Mouse (Mus musculus) retina, embryonic 14.5 days (tissue): ENCODE results near the gene Rnf115.
"Not testable (repeated sequence)": the region's sequence is repeated elsewhere in the genome, so short reads cannot be mapped to it uniquely, and the experiment has no call there.

ENCODE experiments used
- DNase-seq: peaks from one replicate; pipeline ENCODE4 v3.0.0-alpha.2; 2015; ENCODE audit warnings: low spot score

Gene Rnf115

GRCm38 (mm10) chr3:96707903-96708683 lies 19.4 kb upstream of the Rnf115 start, which contains the start of gene Nudt17:
Nudt17 (minus strand) TSS chr3:96708562.
- peak; percentile 91 for DNase-seq

- no peak for DNase-seq
Observed at GRCm38 (mm10) chr3:96708684-96709064, 18.8 kb upstream of the Rnf115 start.

- no peak for DNase-seq
Observed at GRCm38 (mm10) chr3:96714286-96714685, 13.2 kb upstream of the Rnf115 start.

- DNase-seq = no peak
Observed at GRCm38 (mm10) chr3:96715854-96716253, 11.6 kb upstream of the Rnf115 start.

GRCm38 (mm10) chr3:96719173-96719572 lies 8.3 kb upstream of the Rnf115 start:
- DNase-seq = peak; percentile 63

GRCm38 (mm10) chr3:96727828-96728633 lies 567 bp downstream of the Rnf115 start:
- DNase-seq = peak; percentile 54

GRCm38 (mm10) chr3:96728634-96729402 lies 1.4 kb downstream of the Rnf115 start:
- DNase-seq = no peak

- DNase-seq = no peak
Observed at GRCm38 (mm10) chr3:96729403-96729784, 1.9 kb downstream of the Rnf115 start.

- no peak for DNase-seq
Observed at GRCm38 (mm10) chr3:96730785-96731184, 3.3 kb downstream of the Rnf115 start.

GRCm38 (mm10) chr3:96733984-96734383 lies 6.5 kb downstream of the Rnf115 start:
- no peak for DNase-seq

GRCm38 (mm10) chr3:96735200-96735599 lies 7.7 kb downstream of the Rnf115 start:
- no peak for DNase-seq

- DNase-seq = no peak
Observed at GRCm38 (mm10) chr3:96737013-96737740, 9.7 kb downstream of the Rnf115 start.

- peak; percentile 41 for DNase-seq
Observed at GRCm38 (mm10) chr3:96737995-96738394, 10.5 kb downstream of the Rnf115 start.

- not testable (repeated sequence) for DNase-seq
Observed at GRCm38 (mm10) chr3:96740279-96740678, 12.8 kb downstream of the Rnf115 start.

GRCm38 (mm10) chr3:96744348-96744747 lies 16.9 kb downstream of the Rnf115 start:
- DNase-seq = no peak

GRCm38 (mm10) chr3:96746829-96747228 lies 19.4 kb downstream of the Rnf115 start:
- no peak for DNase-seq

GRCm38 (mm10) chr3:96755935-96756334 lies 28.5 kb downstream of the Rnf115 start:
- no peak for DNase-seq

GRCm38 (mm10) chr3:96757691-96758090 lies 30.2 kb downstream of the Rnf115 start:
- DNase-seq = no peak

- DNase-seq = no peak
Observed at GRCm38 (mm10) chr3:96759695-96760094, 32.2 kb downstream of the Rnf115 start.

GRCm38 (mm10) chr3:96764528-96764927 lies 37.1 kb downstream of the Rnf115 start:
- no peak for DNase-seq

- DNase-seq = no peak
Observed at GRCm38 (mm10) chr3:96769971-96770370, 42.5 kb downstream of the Rnf115 start.

- DNase-seq = no peak
Observed at GRCm38 (mm10) chr3:96772949-96773348, 45.5 kb downstream of the Rnf115 start.
